Mouse (Mus musculus) brain, embryonic 18.5 days (tissue): Measurements from ENCODE around the gene Slit1.

Experiments used
- DNase-seq: peaks from one replicate; pipeline ENCODE4 v3.0.0-alpha.2; 2012; ENCODE audit warnings: low read depth, low spot score

Gene Slit1

DNA sequence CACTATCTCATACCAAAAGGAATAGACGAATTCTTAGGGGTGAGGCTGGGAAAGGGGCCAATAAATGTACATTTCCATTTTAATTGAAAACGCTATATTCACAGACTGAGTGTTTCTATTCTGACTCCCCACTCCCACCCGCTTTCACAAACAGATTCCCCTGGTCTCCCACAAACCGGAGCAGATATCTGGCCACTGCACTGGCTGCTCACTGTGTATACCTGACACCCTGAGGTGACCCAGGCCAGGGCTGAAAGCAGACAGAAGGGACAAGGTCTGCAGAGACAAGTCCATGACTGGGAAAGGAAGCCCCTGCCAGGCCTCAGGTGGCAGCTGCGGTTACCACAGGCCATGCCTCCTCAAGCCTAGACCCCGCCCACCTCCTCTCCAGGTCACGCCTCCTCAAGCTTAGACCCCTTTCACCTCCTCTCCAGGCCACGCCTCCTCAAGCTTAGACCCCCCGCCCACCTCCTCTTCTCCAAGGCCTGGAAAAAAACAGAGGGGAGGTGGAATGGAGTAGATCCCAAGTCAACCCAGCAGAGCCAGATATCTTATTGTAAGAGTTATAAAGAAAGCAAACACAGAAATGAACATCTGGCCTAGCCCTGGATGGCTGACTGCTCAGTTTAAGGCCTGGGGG, 18.5 kb downstream of the Slit1 start:
- no peak for DNase-seq

DNA sequence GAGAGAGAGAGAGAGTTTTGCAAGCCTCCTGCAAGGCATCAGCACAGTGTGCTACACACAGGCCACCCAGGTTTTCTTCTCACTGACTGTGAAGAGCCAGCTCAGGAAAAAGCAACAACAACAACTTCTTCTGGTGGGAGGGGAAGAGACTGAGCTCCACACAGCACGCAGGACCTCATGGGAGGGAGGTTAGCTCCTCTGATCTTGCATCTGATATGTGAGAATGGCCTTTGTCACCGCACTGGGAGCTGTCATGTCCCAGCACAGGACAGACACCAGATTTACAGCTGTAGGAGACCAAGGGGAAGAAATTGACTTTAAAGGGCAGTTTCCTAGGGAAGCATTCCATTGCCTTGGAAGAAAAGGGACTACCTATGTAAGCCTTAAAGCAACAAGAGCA, 20.1 kb downstream of the Slit1 start:
- no peak for DNase-seq

DNA sequence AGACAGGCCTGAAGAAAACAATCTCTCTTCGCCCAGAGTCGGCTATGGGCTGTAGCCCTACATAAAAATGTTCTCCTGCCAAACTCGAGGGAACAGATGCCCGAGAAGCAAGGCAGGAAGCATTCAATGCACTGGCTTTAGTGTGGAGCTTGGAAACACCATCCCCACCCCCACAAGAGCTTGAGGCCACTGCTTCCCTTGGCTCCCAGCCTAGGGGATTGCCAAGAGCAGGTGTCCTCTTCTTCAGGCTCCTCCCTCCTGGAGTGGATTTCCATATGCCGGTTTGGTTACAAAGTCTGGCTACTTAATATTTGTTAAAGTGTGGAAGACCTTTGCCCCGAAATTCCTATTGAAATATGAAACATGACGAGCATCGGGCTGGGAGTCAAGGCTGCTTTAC, 24.0 kb downstream of the Slit1 start:
- no peak for DNase-seq

DNA sequence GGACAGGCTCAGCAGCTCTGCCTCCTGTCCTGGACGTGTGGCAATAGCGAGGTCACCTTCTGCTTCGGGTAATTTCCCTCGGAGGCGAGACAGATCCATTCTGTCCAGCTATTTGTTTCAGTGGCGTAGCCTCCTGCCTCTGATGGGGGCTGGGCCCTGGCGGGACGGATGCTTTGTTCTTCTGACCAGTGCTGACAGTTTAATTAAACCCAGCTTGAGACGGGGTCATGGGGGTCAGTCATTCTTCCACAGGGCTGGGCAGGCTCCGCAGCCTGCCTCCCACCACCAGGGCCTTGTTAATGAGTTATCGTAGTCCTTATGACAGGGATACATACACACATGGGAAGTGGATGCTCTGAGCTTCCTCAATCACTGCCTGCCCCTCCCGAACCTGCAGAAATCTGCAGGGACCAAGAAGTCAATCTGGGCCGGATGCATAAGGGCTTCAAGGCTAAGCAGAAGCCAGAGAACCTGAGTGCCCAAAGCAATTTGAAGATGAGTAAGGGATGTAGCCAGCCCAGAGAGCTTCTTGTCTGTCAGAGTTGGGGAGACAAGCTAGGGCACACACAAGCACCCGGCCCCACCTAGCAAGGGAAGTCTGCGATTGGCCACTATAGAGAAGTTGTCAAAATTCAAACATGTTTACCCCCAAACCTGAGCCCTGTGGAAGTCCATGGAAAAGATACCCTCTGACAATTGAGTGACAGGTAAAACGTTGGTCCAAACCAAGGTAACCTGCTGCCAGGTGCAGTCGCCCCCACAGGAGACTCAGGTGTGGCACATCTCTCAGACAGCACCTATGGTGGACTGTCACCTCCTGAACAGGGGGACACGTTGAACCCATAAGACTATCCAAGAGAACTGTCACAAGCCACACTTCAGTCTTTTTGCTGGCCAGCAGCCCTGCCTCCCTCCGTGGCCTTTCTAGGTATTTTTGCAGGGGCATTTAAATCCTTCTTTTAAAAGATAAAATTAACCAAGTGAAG, 26.9 kb downstream of the Slit1 start:
- no peak for DNase-seq

DNA sequence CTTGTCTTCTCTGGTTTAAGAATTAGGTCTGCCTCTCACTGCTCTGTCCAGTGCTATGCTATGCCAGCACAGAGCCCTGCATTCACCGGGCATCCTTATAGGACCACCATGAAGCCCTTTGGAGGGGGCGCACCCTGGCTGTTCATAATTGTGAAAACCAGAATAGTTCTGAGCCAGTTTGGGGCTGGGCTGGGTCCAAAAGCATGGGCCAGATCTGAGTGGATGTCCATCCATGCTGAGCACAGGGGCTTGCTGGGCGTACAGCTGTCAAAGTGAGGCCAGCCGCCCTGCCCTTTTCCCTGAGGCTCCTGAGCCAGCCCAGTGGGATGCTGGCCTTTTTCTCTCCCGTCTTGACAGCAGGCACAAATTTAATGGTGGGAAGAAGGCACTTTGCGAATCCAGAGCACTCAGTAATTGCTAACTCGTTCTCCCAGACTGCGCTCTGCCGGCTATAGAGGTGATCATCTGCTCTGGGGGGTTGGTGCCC, 29.0 kb downstream of the Slit1 start:
- DNase-seq = no peak

DNA sequence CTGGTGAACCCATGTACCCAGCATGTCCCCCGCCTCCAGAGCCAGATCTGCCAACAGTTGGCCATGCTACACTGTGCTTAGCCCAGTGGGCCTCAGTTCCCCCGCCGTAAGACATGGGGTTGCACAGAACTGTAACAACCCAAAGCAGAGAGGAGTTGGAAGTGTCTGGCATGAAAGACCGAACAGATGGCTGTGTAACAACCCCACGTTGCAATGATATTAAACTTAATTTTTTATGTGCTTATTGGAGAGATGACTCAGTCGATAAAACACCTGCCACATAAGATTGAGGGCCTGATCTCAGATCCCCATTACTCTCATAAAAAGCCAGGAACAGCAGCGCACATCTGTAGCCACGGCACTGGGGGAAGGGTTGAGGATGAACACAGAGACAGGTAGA, 30.6 kb downstream of the Slit1 start:
- no peak for DNase-seq

DNA sequence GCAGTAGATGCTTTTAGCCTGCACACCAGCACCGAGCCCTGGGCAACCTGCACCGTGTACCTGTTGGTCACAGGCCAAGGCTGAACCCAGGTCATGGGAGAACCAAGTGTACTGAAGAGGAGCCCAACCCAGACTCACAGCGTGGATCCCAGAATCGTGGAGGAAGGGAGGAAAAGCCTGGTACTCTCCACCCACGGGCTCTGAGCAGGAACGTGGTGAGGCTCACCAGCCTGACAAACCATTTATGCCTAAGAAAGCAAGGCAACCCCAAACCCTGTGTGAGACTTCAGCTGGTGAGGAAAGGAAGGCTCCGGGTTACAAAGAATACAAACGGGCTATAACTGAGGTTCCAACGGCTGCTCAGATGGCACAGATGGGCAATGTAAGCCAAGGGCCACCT, 31.8 kb downstream of the Slit1 start:
- DNase-seq = no peak

DNA sequence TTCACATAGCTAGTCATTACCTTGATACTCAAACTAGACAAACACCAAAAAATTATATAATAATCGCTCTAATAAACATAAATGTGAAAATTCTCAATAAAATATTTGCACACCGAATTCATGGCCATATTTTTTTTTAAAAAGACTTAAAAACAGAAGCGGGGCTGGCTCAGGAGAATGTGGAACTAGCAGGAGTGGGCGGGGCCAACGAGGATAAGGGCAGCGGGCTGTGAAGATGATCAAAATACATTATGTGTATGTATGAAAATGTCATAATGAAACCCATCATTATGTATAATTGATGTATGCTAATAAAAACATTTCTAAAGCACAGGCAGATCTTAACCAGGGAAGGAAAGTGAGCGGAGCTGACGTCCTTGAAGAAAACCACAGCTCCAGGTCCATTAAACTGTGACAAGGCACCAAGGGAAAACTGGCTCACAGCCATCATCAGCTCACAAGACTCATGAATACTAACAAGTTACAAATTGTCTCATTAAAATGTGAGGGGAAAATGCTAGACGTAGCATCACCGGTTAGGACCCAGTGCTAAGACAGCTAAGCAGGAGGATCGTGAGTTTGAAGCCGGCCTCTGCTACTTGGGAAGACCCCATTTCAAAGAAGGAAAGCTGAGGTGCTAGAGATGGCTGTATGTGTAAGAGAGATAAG, 33.8 kb downstream of the Slit1 start:
- no peak for DNase-seq

DNA sequence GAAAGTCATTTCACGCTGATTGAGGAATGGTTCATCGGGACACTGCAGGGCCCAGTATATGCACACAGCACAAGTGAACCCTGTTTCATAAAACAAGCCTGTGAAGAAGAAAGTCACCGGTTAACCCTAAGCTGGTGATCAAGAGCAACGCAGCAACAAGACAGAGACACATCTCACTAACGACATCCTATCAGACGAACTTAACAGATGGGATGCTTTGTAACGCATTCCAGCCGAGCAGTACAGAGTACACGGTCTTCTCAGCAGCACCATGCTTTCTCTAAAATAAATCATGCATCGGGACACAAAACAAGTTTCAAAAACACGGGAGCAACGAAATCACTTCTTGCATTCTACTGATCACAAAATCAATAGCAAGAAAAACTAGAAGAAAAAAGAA, 35.6 kb downstream of the Slit1 start:
- no peak for DNase-seq

DNA sequence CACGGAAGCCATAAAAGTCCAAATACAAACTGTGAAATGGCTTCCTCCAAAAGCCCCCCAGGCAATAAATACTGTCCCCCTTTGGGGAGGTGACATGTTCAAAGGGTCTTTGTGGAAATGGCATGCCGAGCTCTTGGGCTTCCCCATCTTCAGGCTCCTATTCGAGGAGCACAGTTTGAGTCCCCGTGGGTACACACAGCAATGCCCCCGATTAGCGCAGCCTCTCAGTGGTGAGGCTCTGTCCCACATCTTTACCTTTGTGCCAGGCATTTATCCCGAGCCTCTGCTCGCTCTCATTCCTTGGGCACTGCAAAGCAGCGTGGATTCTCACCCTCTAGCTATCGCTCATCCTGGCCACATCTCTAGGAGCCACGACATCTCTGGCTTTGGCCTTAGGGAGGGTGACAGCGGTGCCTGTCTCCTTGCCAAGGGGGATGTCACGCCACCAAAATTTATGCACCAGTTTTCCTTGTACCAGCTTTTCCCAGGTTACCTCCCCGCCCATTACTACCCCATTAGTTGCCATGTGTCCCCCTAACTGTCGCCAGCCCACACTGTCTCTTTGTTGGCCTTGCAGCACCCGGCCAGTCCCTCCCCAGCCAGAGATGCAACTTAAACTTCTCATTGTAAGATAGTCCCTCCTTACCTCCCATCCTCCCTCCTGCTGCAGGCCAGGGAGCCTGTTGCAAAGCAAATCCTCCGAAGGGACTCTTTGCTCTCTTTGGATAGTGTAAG, 37.2 kb downstream of the Slit1 start:
- no peak for DNase-seq

DNA sequence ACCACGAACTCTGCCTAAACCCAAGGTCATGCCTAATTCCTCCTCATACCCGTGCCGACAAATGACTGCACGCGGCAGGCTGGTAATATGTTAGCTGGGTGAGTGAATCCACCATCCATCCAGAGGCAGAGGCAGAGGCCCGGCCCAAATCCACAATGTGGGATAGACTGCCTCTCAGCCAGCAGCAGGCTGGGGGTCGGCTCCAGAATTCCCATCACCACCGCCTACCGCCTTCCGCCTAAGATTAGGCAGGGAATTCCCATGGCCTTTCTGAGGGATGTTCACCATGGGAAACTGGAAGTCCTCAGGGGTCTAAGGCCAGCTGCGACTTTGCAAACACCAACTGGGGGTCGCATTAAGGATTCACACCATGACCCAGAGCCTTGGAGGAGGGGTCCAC, 38.0 kb downstream of the Slit1 start:
- DNase-seq = no peak

DNA sequence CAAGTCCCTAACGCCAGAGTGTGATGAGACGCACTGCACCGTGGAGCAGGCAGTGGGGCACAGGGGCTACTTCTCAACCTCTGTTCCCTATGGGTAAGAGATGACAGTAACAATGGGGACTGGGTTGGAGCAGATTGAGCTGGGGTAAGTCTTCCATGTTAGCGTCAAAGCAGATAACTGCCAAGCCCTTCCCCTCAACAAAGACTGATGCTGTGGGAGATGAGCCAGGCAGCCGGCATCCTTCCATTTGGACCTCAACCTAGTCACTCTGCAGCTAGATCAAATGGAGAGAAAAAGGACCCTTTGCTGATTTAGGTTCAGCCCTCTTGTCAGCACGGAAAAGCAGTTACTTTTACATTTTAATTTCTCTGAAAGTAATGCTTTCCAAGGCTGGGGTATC, 40.8 kb downstream of the Slit1 start:
- no peak for DNase-seq

DNA sequence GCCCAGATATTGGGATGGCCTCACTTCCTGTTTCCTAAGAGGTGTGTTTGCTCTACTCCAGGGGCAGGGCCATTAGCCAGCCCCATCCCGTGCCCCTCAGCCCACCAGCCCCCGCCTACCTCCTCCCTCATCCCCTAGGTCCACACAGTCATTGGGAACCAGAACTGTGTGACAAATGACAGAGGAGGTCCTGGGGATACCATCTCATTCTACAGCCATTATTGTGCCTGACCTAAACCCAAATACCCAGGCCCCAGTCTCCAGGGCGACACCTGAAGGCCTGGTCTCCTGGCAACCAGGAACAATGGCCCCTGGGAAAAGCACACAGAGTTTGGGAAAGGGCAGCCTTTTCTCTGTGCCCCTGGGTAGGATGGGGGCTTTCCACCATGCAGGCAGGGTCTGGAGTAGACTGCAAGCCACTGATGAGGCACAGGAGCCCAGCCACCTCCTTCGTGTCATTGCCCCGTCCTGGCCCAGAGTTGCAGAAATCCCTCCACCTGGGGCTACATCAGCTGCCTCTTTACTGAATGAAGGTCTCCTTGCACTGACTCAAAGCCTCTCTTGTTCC, 44.5 kb downstream of the Slit1 start:
- no peak for DNase-seq

DNA sequence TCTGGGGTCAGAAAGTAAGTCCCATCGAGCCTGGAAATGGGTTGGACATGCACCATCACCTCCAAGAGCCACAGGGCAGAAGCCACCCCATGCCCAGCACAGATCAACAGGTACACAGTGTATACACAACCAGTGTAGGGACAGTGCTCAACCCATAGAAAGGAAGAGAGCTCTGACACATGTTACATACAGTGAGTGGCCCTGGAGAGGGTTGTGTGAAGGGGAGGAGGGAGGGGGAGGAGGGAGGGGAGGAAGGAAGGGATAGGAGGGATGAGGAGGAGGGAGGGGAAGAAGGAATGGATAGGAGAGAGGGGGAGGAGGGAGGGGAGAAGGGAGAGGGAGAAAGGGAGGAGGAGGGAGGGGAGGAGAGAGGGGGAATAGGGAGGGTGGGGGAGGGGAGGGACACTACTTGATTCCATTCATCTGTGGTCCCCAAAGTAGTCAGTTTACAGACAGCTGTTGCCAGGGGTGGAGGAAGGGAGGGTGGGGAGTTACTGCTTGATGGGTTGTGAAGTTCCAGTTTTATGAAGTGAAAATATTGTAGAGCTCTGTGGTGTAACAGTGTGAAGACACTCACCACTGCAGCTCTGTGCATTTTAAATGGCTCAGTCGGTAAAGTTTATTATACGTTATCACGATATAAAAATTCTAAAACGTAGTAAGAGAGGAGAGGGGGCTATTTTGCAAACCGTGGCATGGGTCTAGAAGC, 45.5 kb downstream of the Slit1 start:
- no peak for DNase-seq

DNA sequence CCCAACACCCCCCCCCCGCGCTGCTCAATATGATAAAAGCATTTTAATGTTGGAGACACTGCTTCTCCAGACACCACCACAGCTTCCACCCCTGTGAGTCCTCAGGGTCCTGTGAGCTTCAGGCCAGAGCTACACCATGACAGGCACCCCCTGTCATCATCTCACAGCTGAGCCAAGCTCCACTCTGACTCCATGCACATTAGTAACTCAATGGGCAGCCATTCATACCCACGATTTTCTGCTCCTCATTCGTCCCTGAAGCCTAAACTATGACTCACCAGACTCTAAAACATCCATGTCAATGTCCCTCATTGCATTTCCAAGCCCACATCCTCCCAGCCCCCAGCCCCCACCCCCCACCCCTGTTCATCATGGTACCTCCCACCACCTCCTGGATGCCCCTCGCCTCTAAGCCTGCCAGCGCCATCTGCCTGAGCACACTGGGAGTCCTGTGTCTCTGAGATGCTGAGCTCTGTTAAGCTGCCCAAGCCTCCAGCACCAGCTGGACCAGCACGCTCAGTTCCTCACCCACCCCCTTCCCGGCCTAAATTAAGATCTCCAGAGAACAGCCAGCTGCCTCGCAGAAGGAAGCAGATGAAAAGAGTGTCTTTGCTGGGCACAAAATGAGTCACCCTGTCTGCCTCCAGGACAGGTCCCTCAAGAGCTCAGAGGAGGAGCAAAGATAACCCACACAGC, 46.2 kb downstream of the Slit1 start:
- DNase-seq = no peak

DNA sequence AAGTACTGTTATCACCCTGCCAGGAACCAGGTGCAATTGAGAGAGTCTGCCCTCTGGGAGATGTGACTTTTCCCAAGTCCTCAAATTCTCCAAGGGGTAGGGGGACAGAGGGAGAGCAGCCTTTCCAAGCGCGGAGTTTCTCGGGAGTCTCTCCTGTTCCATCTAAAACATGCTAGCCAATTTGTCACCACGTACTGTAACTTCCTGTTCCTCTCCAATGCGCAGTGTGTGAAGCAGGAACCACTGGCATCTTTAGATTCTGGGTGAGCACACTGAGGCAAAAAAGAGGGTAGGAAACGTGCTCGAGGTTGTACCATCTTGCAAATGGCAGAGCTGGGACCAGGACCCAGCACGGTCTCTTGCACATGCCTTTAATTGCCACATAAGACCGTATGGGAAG, 47.0 kb downstream of the Slit1 start:
- no peak for DNase-seq

DNA sequence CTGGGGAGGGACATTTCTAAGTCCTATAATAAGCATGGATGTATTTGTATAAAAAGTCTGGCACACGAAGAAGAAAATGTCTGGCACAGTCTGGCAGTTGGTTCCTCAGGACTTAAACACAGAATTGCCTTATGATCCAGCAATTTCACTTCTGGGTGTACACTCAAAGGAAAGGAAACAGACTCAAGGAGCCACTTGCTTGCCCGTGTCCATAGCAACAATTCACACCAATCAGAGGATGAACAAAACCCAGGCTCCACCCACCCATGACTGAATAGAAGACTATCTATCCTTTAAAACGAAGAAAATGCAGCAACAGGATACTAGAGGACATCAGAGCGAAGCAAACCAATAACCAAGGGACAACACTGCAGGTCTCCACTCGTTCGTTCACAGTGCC, 48.4 kb downstream of the Slit1 start:
- no peak for DNase-seq

DNA sequence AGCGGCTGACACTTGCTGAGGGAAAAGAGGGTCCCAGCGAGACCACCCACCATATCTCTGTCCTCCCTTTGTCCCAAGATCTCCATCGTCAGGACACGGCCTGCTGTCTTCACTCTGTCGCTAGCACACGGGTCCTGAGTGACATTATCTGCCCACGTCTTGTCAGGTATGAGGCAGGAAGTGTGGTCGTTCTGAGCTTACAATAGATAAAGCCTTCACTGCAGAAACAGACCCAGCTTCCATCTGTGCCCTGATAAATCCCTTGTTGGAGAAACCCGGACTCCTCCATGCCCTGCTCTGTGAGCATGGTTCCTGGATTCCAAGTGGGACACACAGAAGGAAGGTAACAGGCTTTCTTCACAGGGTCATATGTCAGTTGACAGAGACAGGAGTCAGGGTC, 48.9 kb downstream of the Slit1 start:
- no peak for DNase-seq

DNA sequence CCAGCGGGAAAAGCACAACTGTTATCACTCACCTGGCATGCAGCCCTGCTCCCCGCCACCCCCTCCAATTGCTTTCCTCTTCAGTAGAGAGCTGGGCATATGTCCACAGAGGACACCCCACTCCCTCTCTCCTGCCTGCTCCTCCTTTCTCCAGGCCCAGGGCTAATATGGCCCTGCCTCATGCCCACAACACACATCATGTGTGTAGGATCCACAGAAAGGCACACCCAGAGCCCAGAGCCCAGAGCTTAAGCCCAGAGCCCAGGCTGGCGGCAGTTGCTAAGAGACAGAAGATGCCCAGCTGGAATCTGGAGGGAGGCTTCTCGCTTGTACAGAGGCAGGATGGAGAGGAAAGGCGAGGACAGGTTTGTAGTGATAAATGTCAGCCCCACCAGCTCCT, 49.7 kb downstream of the Slit1 start:
- DNase-seq = no peak

DNA sequence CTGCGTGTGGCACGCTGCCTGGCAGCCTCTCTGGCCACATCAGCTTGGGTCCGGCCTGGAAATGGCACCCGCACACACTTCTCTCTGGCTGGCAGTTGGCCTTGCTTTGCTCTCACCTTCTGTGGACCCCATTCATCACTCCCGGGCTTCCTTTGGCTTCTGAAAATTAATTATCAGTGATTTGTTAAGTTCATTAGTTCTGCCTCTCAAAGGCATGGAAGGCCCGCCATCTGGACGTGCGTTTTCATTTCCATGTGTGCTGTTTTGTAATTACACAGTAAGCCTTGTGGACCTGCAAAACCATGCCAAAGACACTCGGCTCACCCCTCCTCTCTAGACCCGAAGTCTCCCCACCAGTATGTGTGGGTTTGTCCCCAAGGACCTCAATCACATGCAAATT, 53.4 kb downstream of the Slit1 start:
- DNase-seq = no peak
